Mouse (Mus musculus) G1E (cell line): Measurements from ENCODE around the gene Lrfn2.

Experiments used
- CTCF ChIP-seq: IDR thresholded peaks from 2 replicates; pipeline ENCODE4 v1.5.1; 2012; ENCODE audit warnings: low read depth, low read length, inconsistent platforms, mixed read lengths
- GATA1 ChIP-seq: IDR thresholded peaks from 2 replicates; pipeline ENCODE4 v1.6.1; 2012; ENCODE audit warnings: borderline replicate concordance, low read length, inconsistent platforms, mixed read lengths
- GATA2 ChIP-seq: IDR thresholded peaks from 2 replicates; pipeline ENCODE4 v1.6.1; 2012; ENCODE audit warnings: low read depth, low read length, inconsistent platforms, borderline replicate concordance
- POLR2AphosphoS5 ChIP-seq: IDR thresholded peaks from 2 replicates; pipeline ENCODE4 v1.6.1; 2012; ENCODE audit warnings: low read depth, low read length, inconsistent platforms; ENCODE audit not compliant: insufficient replicate concordance

- no peak for TF ChIP-seq CTCF
- no peak for TF ChIP-seq GATA1
- TF ChIP-seq POLR2AphosphoS5: no peak
- no peak for TF ChIP-seq GATA2
These were observed 101.6 kb downstream of the Lrfn2 start for GRCm38 (mm10) chr17:49033686-49034250.
